ENCODE assay signal across 16 mouse cellular contexts in the genomic region with DNA sequence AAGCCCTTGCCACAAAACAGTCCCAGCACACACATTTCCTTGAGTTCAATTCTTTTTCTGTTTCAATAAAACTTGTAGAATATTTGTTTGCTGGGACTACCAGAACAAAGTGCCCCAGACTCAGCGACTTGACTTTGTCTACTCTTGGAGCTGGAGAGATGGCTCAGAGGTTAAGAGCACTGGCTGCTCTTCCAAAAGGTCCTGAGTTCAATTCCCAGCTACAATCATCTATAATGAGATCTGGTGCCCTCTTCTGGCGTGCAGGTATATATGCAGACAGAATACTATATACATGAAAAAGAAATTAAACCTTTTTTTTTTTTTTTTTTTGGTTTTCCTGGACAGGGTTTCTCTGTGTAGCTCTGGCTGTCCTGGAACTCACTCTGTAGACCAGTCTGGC. TPM values are rescaled to one million over a fixed set of nuclear protein-coding genes. Genes with fewer than 3 reads are reported as not detected.
DNase-seq lines count a peak whose midpoint lies in the region; ATAC-seq and TF ChIP-seq lines count a peak whose summit lies in the region.
"Had no signal": no experiment of that assay in that cellular context is flagged by ENCODE, and none has a peak within 500 bp of the region (broad histone marks: within the 10 kb centered on the region; RNA-seq: fewer than 3 reads in every experiment).

No protein-coding gene starts in this region.

- no peaks in the 10 kb centered on the region for H3K9me3 ChIP-seq in lung, embryonic 14.5 days (ENCODE audit: low read depth, low read length)
- H3K9me3 ChIP-seq: hindbrain, embryonic 15.5 days; kidney, embryonic 15.5 days; limb, embryonic 10.5 days; megakaryocyte, embryonic 14.5 days had no signal

- ATAC-seq in lung, embryonic 14.5 days (ENCODE audit: insufficient read depth) = no peak

- TF ChIP-seq CTCF in gastrocnemius, adult 2 months (IDR thresholded peaks at IDR 0.05) = peak; percentile 42
- 0 out of 2 replicates have a peak, but pooled peaks have one; percentile 29 for TF ChIP-seq CTCF in lung, embryonic 14.5 days (IDR thresholded peaks at IDR 0.05; ENCODE audit: low read depth)
- TF ChIP-seq CTCF in lung, adult 2 months (IDR thresholded peaks at IDR 0.05; ENCODE audit: insufficient read depth, low read length) = no peak

- peaks cover 7% of the 10 kb centered on the region for H3K4me1 ChIP-seq in lung, embryonic 14.5 days (ENCODE audit: insufficient read depth)
- H3K4me1 ChIP-seq in lung, adult 2 months (ENCODE audit: control insufficient read depth, insufficient read depth, low read length) = peaks cover 3% of the 10 kb centered on the region

- no peak overlapping the region for H3K4me2 ChIP-seq in lung, embryonic 14.5 days
- H3K4me2 ChIP-seq: hindbrain, embryonic 15.5 days; kidney, embryonic 15.5 days had no signal

- no peak overlapping the region for H3K9ac ChIP-seq in lung, embryonic 14.5 days
- H3K9ac ChIP-seq: hindbrain, embryonic 15.5 days; kidney, embryonic 15.5 days had no signal

- no peak for DNase-seq in gastrocnemius, adult 2 months
- DNase-seq in gastrocnemius, postnatal 14 days = no peak
- DNase-seq in lung, embryonic 14.5 days = no peak
- no peak for DNase-seq in lung, adult 2 months
- DNase-seq in ES-CJ7 (ENCODE audit: low read depth, low spot score) = peak; percentile 31
- DNase-seq in splenic B cell, adult 2 months (ENCODE audit: low read depth, low spot score) = peak; percentile 46
- no peak for DNase-seq in spleen, postnatal 14 days (ENCODE audit: low spot score in 2 of 2)
- DNase-seq in urinary bladder, adult 2 months (ENCODE audit: low spot score) = no peak
- DNase-seq: adrenal gland, postnatal 25 days; layer of hippocampus, adult 9-11 months; right cerebral cortex, postnatal 4 days had no signal

- TF ChIP-seq POLR2A in lung, adult 2 months (IDR thresholded peaks at IDR 0.05; ENCODE audit: borderline replicate concordance, extremely low read depth, low read depth, low read length) = no peak

- H3K36me3 ChIP-seq in lung, embryonic 14.5 days (ENCODE audit: insufficient read depth) = no peaks in the 10 kb centered on the region
- no peaks in the 10 kb centered on the region for H3K36me3 ChIP-seq in splenic B cell, adult 2 months (ENCODE audit: control insufficient read depth, insufficient read depth, low read length, poor library complexity, severe bottlenecking)
- H3K36me3 ChIP-seq: hindbrain, embryonic 15.5 days; kidney, embryonic 15.5 days had no signal

- 50% methylated on average over 2 of the region's 2 CpGs for WGBS in lung, embryonic 14.5 days
- WGBS in lung, adult 2 months = 37% methylated on average over 2 of the region's 2 CpGs

- H3K27me3 ChIP-seq in lung, embryonic 14.5 days (ENCODE audit: insufficient read depth, low read length) = no peaks in the 10 kb centered on the region
- H3K27me3 ChIP-seq in splenic B cell, adult 2 months (ENCODE audit: control insufficient read depth, insufficient read depth, low read length, poor library complexity, severe bottlenecking) = no peaks in the 10 kb centered on the region
- H3K27me3 ChIP-seq: hindbrain, embryonic 15.5 days; kidney, embryonic 15.5 days had no signal

- no peak overlapping the region for H3K27ac ChIP-seq in gastrocnemius, adult 2 months
- H3K27ac ChIP-seq in lung, embryonic 14.5 days (ENCODE audit: low read depth) = no peak overlapping the region
- H3K27ac ChIP-seq: hindbrain, embryonic 15.5 days; kidney, embryonic 15.5 days; limb, embryonic 10.5 days had no signal

- intact Hi-C loops in gastrocnemius, adult 2 months (cut with DNase I) = no loop called here
- intact Hi-C loops in gastrocnemius, postnatal 14 days (cut with DNase I; ENCODE audit: low total_unique reads) = no loop called here

- no peak overlapping the region for H3K4me3 ChIP-seq in gastrocnemius, adult 2 months
- no peak overlapping the region for H3K4me3 ChIP-seq in lung, embryonic 14.5 days (ENCODE audit: low read depth, low read length)
- H3K4me3 ChIP-seq in lung, adult 2 months (replicated peaks; ENCODE audit: extremely low read depth, low read depth, low read length) = no peak overlapping the region
- H3K4me3 ChIP-seq: hindbrain, embryonic 15.5 days; kidney, embryonic 15.5 days; limb, embryonic 10.5 days; megakaryocyte, embryonic 14.5 days; myocyte had no signal

RNA-seq across cellular contexts. Expression of a gene that starts 2.2 kb away (rescaled TPM):
- total RNA-seq in gastrocnemius, adult 2 months (2021) = 10 to 100 TPM; 20.8 to 21.5 TPM
- total RNA-seq in gastrocnemius, postnatal 14 days (2021) = 10 to 100 TPM; 21.4 to 22.7 TPM
- polyA plus RNA-seq in lung, embryonic 14.5 days (2014; fragmentation: Nextera tagmentation; extraction: Ambion mirVana) = 61.7 and 65.9 TPM in 2 replicates
- polyA plus RNA-seq in lung, adult 2 months (2012; rRNA removed) = 83.3 and 131 TPM in 2 replicates
- polyA plus RNA-seq in urinary bladder, adult 2 months (2012; rRNA removed) = 69.1 and 82.7 TPM in 2 replicates

RNA-seq across cellular contexts. Expression of a gene that starts 11.6 kb away (rescaled TPM):
- total RNA-seq in gastrocnemius, adult 2 months (2021) = 10 to 100 TPM; 35.9 to 41.0 TPM
- total RNA-seq in gastrocnemius, postnatal 14 days (2021) = 10 to 100 TPM; 31.9 to 41.4 TPM
- polyA plus RNA-seq in lung, embryonic 14.5 days (2014; fragmentation: Nextera tagmentation; extraction: Ambion mirVana) = 12.3 and 15.6 TPM in 2 replicates
- 51.8 and 54.8 TPM in 2 replicates for polyA plus RNA-seq in lung, adult 2 months (2012; rRNA removed)
- polyA plus RNA-seq in urinary bladder, adult 2 months (2012; rRNA removed) = 38.9 and 40.9 TPM in 2 replicates

RNA-seq across cellular contexts. Expression of a gene that starts 26.4 kb away (rescaled TPM):
- 10 to 100 TPM; 13.3 to 20.6 TPM for total RNA-seq in gastrocnemius, adult 2 months (2021)
- total RNA-seq in gastrocnemius, postnatal 14 days (2021) = 10 to 100 TPM in 1 of 2 experiments, 1 to 10 TPM in 1; 7.3 to 10.2 TPM
- 26.4 and 26.7 TPM in 2 replicates for polyA plus RNA-seq in lung, embryonic 14.5 days (2014; fragmentation: Nextera tagmentation; extraction: Ambion mirVana)
- polyA plus RNA-seq in lung, adult 2 months (2012; rRNA removed) = 48.4 and 72.3 TPM in 2 replicates
- polyA plus RNA-seq in urinary bladder, adult 2 months (2012; rRNA removed) = 23.9 and 26.8 TPM in 2 replicates

Comparison
In these comparisons a context has a peak if more than half of its experiments do, and no peak if none do; other contexts are left out.
1. DNase-seq: peak in ES-CJ7 (single experiment) and splenic B cell, adult 2 months (single experiment); none in gastrocnemius, adult 2 months (single experiment), gastrocnemius, postnatal 14 days (single experiment), lung, embryonic 14.5 days (single experiment), lung, adult 2 months (single experiment), spleen, postnatal 14 days (0 of 2) and urinary bladder, adult 2 months (single experiment).